Mouse (Mus musculus) liver, embryonic 11.5 days (tissue): ENCODE data around the gene Phactr4. TPM values are rescaled to one million over a fixed set of nuclear protein-coding genes. Genes with fewer than 3 reads are reported as not detected.

ENCODE experiments used
- ATAC-seq: fragments of 200-750 bp; cut with Nextera tagmentation; replicated peaks from 2 replicates; pipeline ENCODE4 v1.8.0; 2017; ENCODE audit warnings: moderate number of reproducible peaks, mild to moderate bottlenecking, moderate TSS enrichment, moderate library complexity; ENCODE audit not compliant: low FRiP score
- DNase-seq: peaks from one replicate; pipeline ENCODE4 v3.0.0-alpha.2; 2017; ENCODE audit warnings: low spot score
- H3K27ac ChIP-seq: fragments of 300-500 bp; sonication (generic); 2 replicates; pipeline ENCODE4 v1.5.1; 2014; ENCODE audit warnings: mild to moderate bottlenecking, low read depth, low read length, control low read depth
- H3K27me3 ChIP-seq: fragments of 300-500 bp; sonication (generic); replicated peaks from 2 replicates; pipeline ENCODE4 v1.6.1; 2014; ENCODE audit warnings: low read length, mixed read lengths; ENCODE audit not compliant: control insufficient read depth, insufficient read depth
- H3K36me3 ChIP-seq: fragments of 300-500 bp; sonication (generic); 2 replicates; pipeline ENCODE4 v1.6.1; 2014; ENCODE audit warnings: mild to moderate bottlenecking, low read length, moderate library complexity, mixed read lengths; ENCODE audit not compliant: control insufficient read depth, insufficient read depth
- H3K4me1 ChIP-seq: fragments of 300-500 bp; sonication (generic); replicated peaks from 2 replicates; pipeline ENCODE4 v1.6.1; 2014; ENCODE audit warnings: low read length, mixed read lengths; ENCODE audit not compliant: control insufficient read depth, insufficient read depth
- H3K4me2 ChIP-seq: fragments of 300-500 bp; sonication (generic); 2 replicates; pipeline ENCODE4 v1.6.1; 2014; ENCODE audit warnings: mild to moderate bottlenecking, control low read depth, moderate library complexity
- H3K4me3 ChIP-seq: fragments of 300-500 bp; sonication (generic); 2 replicates; pipeline ENCODE4 v1.5.1; 2014; ENCODE audit warnings: low read depth, low read length, control low read depth
- H3K9ac ChIP-seq: fragments of 300-500 bp; sonication (generic); 2 replicates; pipeline ENCODE4 v1.6.1; 2014; ENCODE audit warnings: low read depth, low read length, control low read depth
- H3K9me3 ChIP-seq: fragments of 300-500 bp; sonication (generic); 2 replicates; pipeline ENCODE4 v1.6.1; 2016; ENCODE audit warnings: low read length, inconsistent platforms, mixed read lengths; ENCODE audit not compliant: control insufficient read depth
- WGBS: fragments of 180-500 bp; shearing (Covaris S2); extraction: QIAGEN DNeasy Blood & Tissue Kit; methylation state at CpG from one replicate; pipeline ENCODE4 v1.1.7; 2014; 5-methylcytosine and 5-hydroxymethylcytosine counted together
- polyA plus RNA-seq: library from polyadenylated mRNA; unstranded; fragments of >200 nt; fragmentation: Nextera tagmentation; extraction: Ambion mirVana; gene quantifications from 2 replicates; pipeline ENCODE4 v1.2.1, GENCODE M21; 2014

The Phactr4 gene
- polyA plus RNA-seq, 1 experiment from 2014 or later = 32.4 TPM

DNA sequence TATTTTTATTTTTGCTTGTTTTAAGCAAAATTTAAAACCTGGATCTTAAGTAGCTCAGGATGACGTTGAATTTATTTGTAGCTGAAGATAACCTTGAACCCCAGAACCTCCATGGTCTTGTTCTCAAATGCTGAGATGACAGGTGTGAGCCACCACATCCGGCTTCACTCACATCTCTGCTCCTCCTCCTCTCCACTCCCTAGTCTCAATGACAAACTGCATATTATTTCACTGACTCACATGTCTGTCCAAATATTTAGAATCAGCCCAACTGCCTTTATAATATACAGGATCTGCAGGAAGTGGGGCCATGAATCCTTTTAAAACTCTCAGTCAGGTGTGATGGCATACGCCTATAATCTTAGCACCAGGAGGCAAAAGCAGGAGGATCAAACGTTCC lies 33.0 kb downstream of the Phactr4 start:
- Histone ChIP-seq H3K4me1 (peaks cover 22% of the 10 kb centered on the region), H3K9ac (no peak overlapping the region), H3K27ac (no peak overlapping the region), H3K4me2 (no peak overlapping the region), H3K4me3 (no peak overlapping the region), H3K27me3 (no peaks in the 10 kb centered on the region), H3K9me3 (0 out of 2 replicates have a peak, but pooled peaks cover 2% of the 10 kb centered on the region), H3K36me3 (peaks cover 9% of the 10 kb centered on the region; the same call in 1 of the 2 replicates)
- DNase-seq (no peak), ATAC-seq (no peak)
- WGBS = 78% methylated on average over 4 of the region's 4 CpGs

DNA sequence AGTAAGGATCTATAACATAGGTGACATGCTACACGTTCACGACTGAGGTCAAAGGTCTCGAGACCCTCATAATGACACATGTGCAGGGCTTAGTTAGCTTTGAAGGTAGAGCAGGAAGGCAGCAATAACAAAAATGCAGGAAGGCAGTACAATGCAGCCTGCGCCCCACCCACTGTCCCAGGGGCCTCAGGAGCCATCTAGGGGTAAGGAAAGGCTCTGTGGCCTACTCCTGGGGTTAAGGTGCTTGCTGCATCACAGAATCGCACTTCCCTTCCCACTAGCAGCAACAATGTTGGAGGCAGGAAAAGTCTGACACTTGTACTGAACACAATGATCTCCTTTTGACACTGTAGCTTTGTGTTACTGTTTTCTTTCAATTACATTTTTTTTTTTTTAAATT lies 34.7 kb downstream of the Phactr4 start:
- H3K4me3 ChIP-seq = no peak overlapping the region
- no peaks in the 10 kb centered on the region for H3K27me3 ChIP-seq
- peaks cover 13% of the 10 kb centered on the region for H3K36me3 ChIP-seq
- H3K4me2 ChIP-seq = no peak overlapping the region
- 83% methylated on average over 5 of the region's 5 CpGs for WGBS
- no peak overlapping the region for H3K9ac ChIP-seq
- DNase-seq (no peak), ATAC-seq (no peak)
- 0 out of 2 replicates have a peak, but pooled peaks cover under 1% of the 10 kb centered on the region for H3K9me3 ChIP-seq
- no peak overlapping the region for H3K27ac ChIP-seq
- H3K4me1 ChIP-seq = peaks cover 28% of the 10 kb centered on the region

DNA sequence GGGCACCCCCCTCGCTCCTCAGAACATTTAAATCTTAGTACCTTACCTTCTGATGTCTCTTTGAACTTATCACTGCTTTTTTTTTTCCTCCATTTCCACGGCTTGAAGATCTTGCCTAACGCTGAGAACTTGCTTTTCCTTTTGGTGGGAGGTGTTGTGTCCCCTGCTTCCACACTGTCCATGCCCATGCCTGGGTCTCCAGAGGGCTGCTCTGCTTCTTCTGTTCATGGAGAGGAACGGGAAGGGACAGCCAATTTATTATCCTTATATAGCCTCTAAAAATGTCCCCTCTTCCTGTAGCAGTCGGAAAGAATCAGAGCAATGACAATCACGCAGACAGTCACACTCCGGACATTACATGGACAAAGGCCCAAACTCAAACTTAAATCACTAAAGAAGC lies 35.4 kb downstream of the Phactr4 start:
- no peak for ATAC-seq
- H3K4me1 ChIP-seq = peaks cover 28% of the 10 kb centered on the region

DNA sequence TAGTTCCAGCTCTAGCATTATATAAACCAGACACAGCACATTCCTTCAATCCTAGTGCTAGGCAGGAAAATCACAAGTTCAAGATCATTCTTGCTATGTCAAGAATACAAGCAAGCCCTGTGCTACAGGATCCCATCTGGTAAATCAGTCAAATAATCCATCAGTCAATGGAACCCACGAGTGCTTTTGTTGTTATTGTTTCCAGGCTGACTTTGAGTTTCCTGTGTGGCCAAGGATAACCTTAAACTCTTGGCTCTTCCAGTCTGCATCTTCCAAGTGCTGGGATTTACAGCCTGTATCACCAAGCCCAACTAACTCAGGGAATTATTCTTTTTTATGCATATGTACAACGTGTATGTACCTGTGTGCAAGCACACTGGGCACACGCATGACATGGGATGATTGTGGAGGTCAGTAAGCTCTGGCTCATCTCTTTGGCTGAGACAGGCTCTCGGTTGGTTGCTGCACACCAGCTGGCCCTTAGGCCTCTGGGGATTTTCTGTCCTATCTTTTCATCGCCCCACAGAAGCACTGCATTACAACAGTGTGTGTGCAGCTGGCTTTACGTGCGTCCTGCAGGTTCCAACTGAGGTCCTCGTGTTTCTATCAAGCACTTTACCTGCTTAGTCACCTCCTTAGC lies 36.4 kb downstream of the Phactr4 start:
- Histone ChIP-seq H3K36me3 (peaks cover 13% of the 10 kb centered on the region), H3K9me3 (no peaks in the 10 kb centered on the region), H3K4me1 (peaks cover 32% of the 10 kb centered on the region), H3K4me2 (no peak overlapping the region), H3K9ac (no peak overlapping the region), H3K27me3 (no peaks in the 10 kb centered on the region), H3K27ac (no peak overlapping the region), H3K4me3 (no peak overlapping the region)
- WGBS = 88% methylated on average over 8 of the region's 8 CpGs
- DNase-seq (no peak), ATAC-seq (no peak)

More for the DNA sequence above, 35.4 kb downstream of the Phactr4 start:
- no peak overlapping the region for H3K27ac ChIP-seq
- no peaks in the 10 kb centered on the region for H3K9me3 ChIP-seq
- no peaks in the 10 kb centered on the region for H3K27me3 ChIP-seq
- WGBS = 88% methylated on average over 7 of the region's 7 CpGs
- no peak overlapping the region for H3K4me3 ChIP-seq
- no peak overlapping the region for H3K4me2 ChIP-seq
- peaks cover 13% of the 10 kb centered on the region for H3K36me3 ChIP-seq
- no peak for DNase-seq
- no peak overlapping the region for H3K9ac ChIP-seq

DNA sequence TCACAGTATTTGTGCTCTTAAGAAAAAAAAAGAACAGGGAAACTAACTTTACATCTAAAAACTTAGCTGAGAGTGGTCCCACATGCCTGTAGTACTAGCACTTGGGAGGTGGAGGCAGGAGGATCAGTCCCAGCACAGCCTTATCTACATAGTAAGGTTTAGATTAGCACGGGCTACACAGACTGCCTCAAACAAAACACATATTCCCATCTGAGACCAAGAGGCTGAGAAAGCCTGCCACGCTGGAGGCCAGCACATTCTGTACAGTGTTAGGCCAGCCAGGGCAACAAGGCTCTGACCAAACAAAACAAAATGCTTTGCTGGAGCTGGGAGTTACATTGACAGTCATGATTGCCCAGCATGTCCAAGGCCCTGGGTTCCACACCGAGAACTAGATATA lies 38.8 kb downstream of the Phactr4 start:
- peak overlapping the region; percentile 50; the same call in 1 of the 2 replicates for H3K27ac ChIP-seq
- WGBS = 67% methylated on average over 3 of the region's 3 CpGs
- ATAC-seq = peak; percentile 56

DNA sequence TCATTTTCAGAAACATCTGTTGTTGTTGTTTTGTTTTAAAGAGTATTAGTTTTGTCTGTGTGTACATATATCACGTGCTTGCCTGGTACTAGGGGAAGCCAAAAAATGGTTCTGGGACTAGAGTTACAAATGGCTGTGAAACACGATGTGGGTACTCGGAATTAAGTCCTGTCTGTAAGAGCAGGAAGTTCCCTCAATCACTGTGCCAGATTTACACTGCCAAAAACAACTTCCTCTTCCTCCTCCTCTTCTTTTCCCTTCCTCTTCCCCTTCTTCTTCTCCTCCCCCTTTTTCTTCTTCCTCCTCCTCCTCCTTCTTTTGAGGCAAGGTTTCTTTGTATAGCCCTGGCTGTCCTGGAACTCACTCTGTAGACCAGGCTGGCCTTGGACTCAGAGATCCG lies 40.0 kb downstream of the Phactr4 start:
- Histone ChIP-seq H3K4me2 (no peak overlapping the region), H3K4me1 (peaks cover 12% of the 10 kb centered on the region), H3K9me3 (no peaks in the 10 kb centered on the region), H3K4me3 (no peak overlapping the region), H3K9ac (no peak overlapping the region), H3K27ac (no peak overlapping the region), H3K36me3 (peaks cover 13% of the 10 kb centered on the region), H3K27me3 (no peaks in the 10 kb centered on the region)
- 82% methylated on average over 4 of the region's 4 CpGs for WGBS
- DNase-seq (no peak), ATAC-seq (no peak)

More for the DNA sequence above, 38.8 kb downstream of the Phactr4 start:
- no peaks in the 10 kb centered on the region for H3K27me3 ChIP-seq
- peaks cover 23% of the 10 kb centered on the region for H3K4me1 ChIP-seq
- H3K36me3 ChIP-seq = peaks cover 13% of the 10 kb centered on the region
- no peak overlapping the region for H3K4me2 ChIP-seq
- no peak overlapping the region for H3K9ac ChIP-seq
- no peak for DNase-seq
- H3K4me3 ChIP-seq = no peak overlapping the region
- H3K9me3 ChIP-seq = no peaks in the 10 kb centered on the region

DNA sequence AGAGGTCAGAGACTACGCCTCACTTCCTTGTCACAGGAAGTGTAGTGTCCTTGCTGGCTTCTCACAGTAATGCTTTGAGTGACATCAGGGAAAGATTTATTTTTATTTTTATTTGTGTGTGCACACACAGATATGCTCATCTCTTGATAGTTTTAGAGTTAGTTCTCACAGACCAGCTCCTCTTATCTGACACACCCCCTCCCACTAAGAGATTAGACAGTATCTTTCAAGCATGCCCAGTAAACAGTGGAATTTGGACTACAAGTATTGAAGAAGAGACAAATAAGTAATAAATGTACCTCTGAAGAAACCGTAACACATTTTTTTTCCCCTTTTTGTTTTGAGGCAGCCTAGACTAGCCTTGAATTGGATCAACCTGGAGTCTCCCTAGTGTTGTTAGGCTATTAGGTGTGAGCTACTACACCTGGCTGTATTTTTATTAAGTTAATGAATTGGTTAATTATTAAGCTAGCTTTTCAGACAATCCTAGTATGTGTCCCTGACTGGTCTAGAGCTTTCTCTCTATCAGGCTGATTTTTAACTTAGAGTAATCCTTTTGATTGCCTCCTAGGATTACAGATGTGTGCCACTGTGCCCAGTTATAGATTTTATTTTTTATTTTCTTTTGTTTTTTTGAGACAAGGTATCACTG lies 41.2 kb downstream of the Phactr4 start:
- Histone ChIP-seq H3K36me3 (peaks cover 10% of the 10 kb centered on the region), H3K4me1 (peaks cover 10% of the 10 kb centered on the region), H3K9me3 (no peaks in the 10 kb centered on the region), H3K27ac (no peak overlapping the region), H3K9ac (no peak overlapping the region), H3K4me2 (no peak overlapping the region), H3K4me3 (no peak overlapping the region), H3K27me3 (no peaks in the 10 kb centered on the region)
- no peak for DNase-seq
- 88% methylated on average over 2 of the region's 2 CpGs for WGBS
- no peak for ATAC-seq

DNA sequence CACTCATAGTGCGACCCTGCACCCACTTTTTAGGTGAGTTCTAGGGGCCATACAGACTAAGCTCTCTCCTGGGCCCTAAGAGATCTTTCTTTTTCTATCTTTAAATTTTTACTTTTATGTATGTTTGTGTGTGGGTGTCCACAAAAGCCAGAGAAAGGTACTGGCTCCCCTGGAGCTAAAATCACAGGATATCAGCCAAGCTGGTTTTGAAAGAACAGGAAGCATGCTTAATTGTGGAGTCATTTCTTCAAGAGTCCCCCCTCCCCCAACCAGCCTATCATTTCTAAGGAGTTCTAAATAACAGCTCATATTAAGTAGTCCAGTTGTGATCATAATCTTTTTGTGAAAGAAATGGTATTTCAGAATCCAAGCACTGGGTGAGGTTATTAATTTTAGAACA lies 48.5 kb downstream of the Phactr4 start:
- ATAC-seq (no peak), DNase-seq (no peak)
- Histone ChIP-seq H3K9ac (no peak overlapping the region), H3K9me3 (no peaks in the 10 kb centered on the region), H3K4me3 (no peak overlapping the region), H3K27me3 (no peaks in the 10 kb centered on the region), H3K36me3 (peaks cover 23% of the 10 kb centered on the region), H3K4me1 (no peaks in the 10 kb centered on the region), H3K27ac (no peak overlapping the region), H3K4me2 (no peak overlapping the region)
- WGBS = 90% methylated on average over 1 of the region's 1 CpGs
